Mouse (Mus musculus): Measurements from ENCODE around the gene Taf1c. TPM values are rescaled to one million over a fixed set of nuclear protein-coding genes. Genes with fewer than 3 reads are reported as not detected.

Gene Taf1c
- 10.1 and 11.9 TPM in 2 replicates for polyA plus RNA-seq (2014; fragmentation: Nextera tagmentation; extraction: Ambion mirVana)

DNA sequence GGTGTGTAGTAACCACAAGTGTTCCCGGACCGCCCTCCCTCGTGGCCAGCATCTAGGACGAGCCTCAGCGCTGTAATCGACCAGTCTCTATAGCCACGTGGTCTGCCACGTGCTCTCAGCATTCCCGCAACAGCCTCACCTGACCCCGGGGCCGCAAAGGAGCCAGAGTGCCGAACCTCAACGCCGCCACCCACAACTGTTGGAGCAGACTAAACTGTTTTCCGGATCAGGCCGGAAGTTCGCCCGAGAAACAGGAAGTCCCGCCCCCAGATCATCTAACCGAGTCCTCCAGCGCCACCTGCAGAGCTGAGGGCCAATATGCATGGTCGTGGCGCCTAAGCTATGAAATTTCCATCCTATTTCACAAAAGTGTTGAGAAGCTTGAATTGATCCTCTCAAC is at the start of gene Taf1c:
Gene Taf1c (minus strand): TSS at position 227 of the 400 bp plus-strand sequence.
- H3K27ac ChIP-seq (ENCODE audit: low read depth, low read length), result no peak within 1 kb of the TSS
- H3K27me3 ChIP-seq (ENCODE audit: control insufficient read depth, insufficient read depth, low read length), result no peaks in the 10 kb centered on the region
- WGBS, result under 1% methylated on average over 23 of the region's 23 CpGs
- peak within 1 kb of the TSS; percentile 86 for H3K4me2 ChIP-seq (replicated peaks; ENCODE audit: low read depth, low read length)
- peak within 1 kb of the TSS; percentile 83 for H3K4me3 ChIP-seq (ENCODE audit: low read depth, low read length)
- no peaks in the 10 kb centered on the region; the same call in 1 of the 2 replicates for H3K4me1 ChIP-seq (replicated peaks; ENCODE audit: control insufficient read depth, insufficient read depth, low read length)
- DNase-seq (ENCODE audit: low spot score), result peak; percentile 98
- peak; percentile 82 for ATAC-seq (ENCODE audit: low FRiP score)
- H3K36me3 ChIP-seq (ENCODE audit: control insufficient read depth, insufficient read depth, low read length), result 0 out of 2 replicates have a peak, but pooled peaks cover 6% of the 10 kb centered on the region
- no peaks in the 10 kb centered on the region for H3K9me3 ChIP-seq (ENCODE audit: control insufficient read depth, low read length)
- peak within 1 kb of the TSS; percentile 79 for H3K9ac ChIP-seq (ENCODE audit: low read depth, low read length)

DNA sequence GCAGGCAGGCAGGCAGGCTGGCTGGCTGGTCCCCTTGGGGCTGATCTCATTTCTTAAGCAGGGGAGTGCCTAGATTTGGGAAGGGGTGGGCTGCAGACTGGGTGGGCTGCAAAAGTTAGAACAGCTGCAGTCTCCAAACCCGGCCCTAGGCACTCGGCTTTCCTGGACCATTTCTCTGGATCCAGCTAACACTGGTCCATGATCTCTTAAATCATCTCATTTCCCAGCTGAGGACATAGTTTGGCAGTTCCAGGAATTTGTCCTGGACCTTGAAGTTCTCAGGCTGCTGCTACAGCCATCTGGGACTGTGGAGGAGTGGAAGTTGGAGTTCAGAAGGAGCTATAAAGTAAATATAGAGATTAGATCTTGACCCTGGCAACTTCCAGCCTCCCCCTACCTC is 46.3 kb upstream of the Taf1c start:
- Histone ChIP-seq H3K4me3 (ENCODE audit: low read depth, low read length) (no peak overlapping the region), H3K36me3 (ENCODE audit: control insufficient read depth, insufficient read depth, low read length) (no peaks in the 10 kb centered on the region), H3K9me3 (ENCODE audit: control insufficient read depth, low read length) (no peaks in the 10 kb centered on the region), H3K4me2 (replicated peaks; ENCODE audit: low read depth, low read length) (no peak overlapping the region), H3K27ac (ENCODE audit: low read depth, low read length) (no peak overlapping the region), H3K4me1 (replicated peaks; ENCODE audit: control insufficient read depth, insufficient read depth, low read length) (no peaks in the 10 kb centered on the region), H3K27me3 (ENCODE audit: control insufficient read depth, insufficient read depth, low read length) (no peaks in the 10 kb centered on the region), H3K9ac (ENCODE audit: low read depth, low read length) (no peak overlapping the region)
- WGBS, result 76% methylated on average over 2 of the region's 2 CpGs
- ATAC-seq (ENCODE audit: low FRiP score), result no peak
- no peak for DNase-seq (ENCODE audit: low spot score)

DNA sequence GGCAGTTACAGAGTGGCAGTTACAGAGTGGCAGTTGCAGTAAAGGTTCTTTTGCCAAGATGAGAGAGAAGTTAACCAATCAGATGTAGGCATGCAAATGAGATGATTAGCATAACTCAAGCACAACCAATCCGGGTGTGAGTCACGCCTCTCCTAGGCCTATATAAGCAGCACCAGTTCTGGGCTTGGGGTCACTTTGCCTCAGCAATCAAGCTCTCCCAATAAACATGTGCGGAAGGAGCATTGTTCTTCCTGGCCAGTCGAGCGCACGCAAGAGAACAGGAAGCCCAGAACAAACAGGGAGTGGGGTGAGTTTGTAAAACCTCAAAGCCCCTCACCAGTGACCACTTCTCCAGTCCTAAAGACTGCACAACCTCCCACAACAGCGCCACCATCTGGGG is 41.8 kb upstream of the Taf1c start:
- H3K27me3 ChIP-seq (ENCODE audit: control insufficient read depth, insufficient read depth, low read length), result no peaks in the 10 kb centered on the region
- no peaks in the 10 kb centered on the region for H3K36me3 ChIP-seq (ENCODE audit: control insufficient read depth, insufficient read depth, low read length)
- no peaks in the 10 kb centered on the region for H3K4me1 ChIP-seq (replicated peaks; ENCODE audit: control insufficient read depth, insufficient read depth, low read length)
- H3K9me3 ChIP-seq (ENCODE audit: control insufficient read depth, low read length), result no peaks in the 10 kb centered on the region
- H3K4me3 ChIP-seq (ENCODE audit: low read depth, low read length), result no peak overlapping the region
- 85% methylated on average over 7 of the region's 7 CpGs for WGBS
- no peak overlapping the region for H3K9ac ChIP-seq (ENCODE audit: low read depth, low read length)
- H3K4me2 ChIP-seq (replicated peaks; ENCODE audit: low read depth, low read length), result no peak overlapping the region
- H3K27ac ChIP-seq (ENCODE audit: low read depth, low read length), result no peak overlapping the region
- ATAC-seq (ENCODE audit: low FRiP score), result no peak
- no peak for DNase-seq (ENCODE audit: low spot score)

DNA sequence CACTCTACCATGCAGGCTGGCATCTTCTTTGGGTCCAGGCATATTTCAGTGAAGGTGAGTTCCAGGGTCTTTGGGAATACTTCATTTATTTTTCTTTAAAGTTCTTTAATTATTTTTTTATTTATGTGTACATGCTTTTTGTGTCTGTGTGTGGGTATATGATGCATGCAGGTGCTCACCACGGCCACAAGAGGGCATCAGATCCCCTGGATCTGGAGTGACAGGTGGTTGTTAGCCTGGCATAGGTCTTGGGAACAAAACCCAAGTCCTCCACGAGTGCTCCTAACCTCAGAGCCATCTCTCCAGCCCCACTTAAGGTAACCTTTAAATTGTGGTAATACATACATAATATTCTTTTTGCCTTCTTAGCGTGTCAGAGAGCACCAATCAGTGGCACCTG is 41.2 kb upstream of the Taf1c start:
- Histone ChIP-seq H3K36me3 (ENCODE audit: control insufficient read depth, insufficient read depth, low read length) (no peaks in the 10 kb centered on the region), H3K4me2 (replicated peaks; ENCODE audit: low read depth, low read length) (no peak overlapping the region), H3K27ac (ENCODE audit: low read depth, low read length) (no peak overlapping the region), H3K9me3 (ENCODE audit: control insufficient read depth, low read length) (no peaks in the 10 kb centered on the region), H3K27me3 (ENCODE audit: control insufficient read depth, insufficient read depth, low read length) (no peaks in the 10 kb centered on the region), H3K9ac (ENCODE audit: low read depth, low read length) (no peak overlapping the region), H3K4me1 (replicated peaks; ENCODE audit: control insufficient read depth, insufficient read depth, low read length) (no peaks in the 10 kb centered on the region), H3K4me3 (ENCODE audit: low read depth, low read length) (no peak overlapping the region)
- no peak for ATAC-seq (ENCODE audit: low FRiP score)
- 74% methylated on average over 3 of the region's 3 CpGs for WGBS
- no peak for DNase-seq (ENCODE audit: low spot score)

DNA sequence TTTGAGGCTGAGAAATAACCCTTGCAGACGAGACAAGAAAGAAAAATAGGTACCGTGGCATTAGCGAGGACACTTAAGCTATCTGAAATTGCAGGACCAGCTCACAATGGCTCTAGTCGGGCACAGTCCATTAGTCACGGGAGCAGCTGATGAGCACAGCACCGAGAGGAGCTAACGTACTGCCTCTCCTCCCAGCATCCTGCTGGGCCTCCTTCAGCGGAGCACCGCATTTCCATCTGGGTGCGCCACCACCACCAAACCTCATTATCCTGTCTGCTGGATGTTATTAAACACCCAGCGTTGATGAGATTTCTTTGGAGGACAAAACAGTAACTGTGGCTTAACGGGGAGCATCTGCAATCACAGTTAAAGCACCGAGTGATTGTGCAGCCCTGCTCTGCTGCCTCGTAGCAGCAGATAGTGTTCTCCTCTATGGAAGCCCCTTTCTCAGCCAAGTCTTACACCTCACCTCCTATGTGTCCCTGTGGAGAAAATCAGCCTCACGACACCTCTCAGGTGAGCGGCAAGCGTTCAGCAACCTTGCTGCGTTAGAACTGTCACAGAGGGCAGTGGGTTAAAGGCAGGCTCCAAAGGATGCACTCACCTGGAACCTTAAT is 40.1 kb upstream of the Taf1c start:
- Histone ChIP-seq H3K27ac (ENCODE audit: low read depth, low read length) (peak overlapping the region; percentile 67), H3K36me3 (ENCODE audit: control insufficient read depth, insufficient read depth, low read length) (no peaks in the 10 kb centered on the region), H3K27me3 (ENCODE audit: control insufficient read depth, insufficient read depth, low read length) (no peaks in the 10 kb centered on the region), H3K4me3 (ENCODE audit: low read depth, low read length) (no peak overlapping the region), H3K9ac (ENCODE audit: low read depth, low read length) (no peak overlapping the region), H3K4me1 (replicated peaks; ENCODE audit: control insufficient read depth, insufficient read depth, low read length) (no peaks in the 10 kb centered on the region), H3K4me2 (replicated peaks; ENCODE audit: low read depth, low read length) (no peak overlapping the region), H3K9me3 (ENCODE audit: control insufficient read depth, low read length) (no peaks in the 10 kb centered on the region)
- DNase-seq (ENCODE audit: low spot score), result no peak
- 61% methylated on average over 18 of the region's 18 CpGs for WGBS
- peak; percentile 66; the same call in 1 of the 2 replicates for ATAC-seq (ENCODE audit: low FRiP score)

DNA sequence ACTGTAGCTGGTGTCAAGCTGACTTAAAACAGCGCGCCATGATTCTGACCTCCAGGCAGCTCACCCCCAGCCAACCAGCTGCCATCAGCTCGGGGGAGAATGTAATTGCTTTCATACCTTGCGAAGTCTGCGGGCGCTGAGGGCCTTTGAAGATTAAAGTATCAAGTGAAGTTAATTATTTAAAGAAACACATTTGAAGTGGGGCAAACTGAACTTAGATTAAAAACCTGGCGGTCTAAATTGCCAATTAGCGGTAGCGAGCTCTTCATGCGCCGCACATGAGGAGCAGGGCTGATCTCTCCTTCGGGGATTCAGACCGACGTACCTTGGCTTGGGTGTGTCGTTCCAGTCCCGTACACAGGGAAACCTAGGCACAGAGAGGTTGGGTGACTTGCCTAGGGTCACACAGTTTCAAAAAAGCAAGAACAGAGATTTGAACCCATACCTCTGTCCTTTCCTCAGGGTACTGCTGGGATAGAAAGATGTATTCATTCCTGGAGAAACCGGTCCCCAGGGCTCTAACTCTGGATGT is 39.5 kb upstream of the Taf1c start:
- Histone ChIP-seq H3K9ac (ENCODE audit: low read depth, low read length) (no peak overlapping the region), H3K9me3 (ENCODE audit: control insufficient read depth, low read length) (no peaks in the 10 kb centered on the region), H3K27ac (ENCODE audit: low read depth, low read length) (peak overlapping the region; percentile 67), H3K36me3 (ENCODE audit: control insufficient read depth, insufficient read depth, low read length) (no peaks in the 10 kb centered on the region), H3K4me2 (replicated peaks; ENCODE audit: low read depth, low read length) (no peak overlapping the region), H3K4me3 (ENCODE audit: low read depth, low read length) (no peak overlapping the region), H3K4me1 (replicated peaks; ENCODE audit: control insufficient read depth, insufficient read depth, low read length) (no peaks in the 10 kb centered on the region), H3K27me3 (ENCODE audit: control insufficient read depth, insufficient read depth, low read length) (no peaks in the 10 kb centered on the region)
- DNase-seq (ENCODE audit: low spot score) (no peak), ATAC-seq (ENCODE audit: low FRiP score) (no peak)
- 84% methylated on average over 17 of the region's 17 CpGs for WGBS

DNA sequence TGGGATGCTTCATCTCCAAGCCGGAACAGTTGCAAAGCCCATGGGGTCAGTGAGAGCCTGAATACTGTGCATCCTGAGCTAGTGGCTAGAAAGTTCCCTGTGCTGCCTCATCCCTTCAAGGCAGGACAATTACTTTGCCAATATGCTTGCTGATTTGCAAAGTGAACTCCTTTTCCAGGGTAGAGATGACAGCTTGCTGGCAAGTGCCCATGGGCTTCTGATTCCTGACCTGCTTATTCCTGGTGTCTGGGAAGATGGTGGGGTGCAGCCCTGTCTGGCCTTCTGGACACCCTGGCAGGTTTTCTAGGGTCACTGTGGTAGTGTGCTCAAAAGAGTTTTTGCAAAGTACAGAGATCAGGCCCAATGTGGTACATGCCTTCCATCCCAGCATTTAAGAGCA is 37.9 kb upstream of the Taf1c start:
- H3K27me3 ChIP-seq (ENCODE audit: control insufficient read depth, insufficient read depth, low read length), result no peaks in the 10 kb centered on the region
- H3K27ac ChIP-seq (ENCODE audit: low read depth, low read length), result no peak overlapping the region
- H3K9me3 ChIP-seq (ENCODE audit: control insufficient read depth, low read length), result no peaks in the 10 kb centered on the region
- WGBS, result 100% methylated on average over 1 of the region's 1 CpGs
- H3K4me1 ChIP-seq (replicated peaks; ENCODE audit: control insufficient read depth, insufficient read depth, low read length), result no peaks in the 10 kb centered on the region
- ATAC-seq (ENCODE audit: low FRiP score) (no peak), DNase-seq (ENCODE audit: low spot score) (no peak)
- H3K4me3 ChIP-seq (ENCODE audit: low read depth, low read length), result no peak overlapping the region
- H3K36me3 ChIP-seq (ENCODE audit: control insufficient read depth, insufficient read depth, low read length), result no peaks in the 10 kb centered on the region
- no peak overlapping the region for H3K9ac ChIP-seq (ENCODE audit: low read depth, low read length)
- H3K4me2 ChIP-seq (replicated peaks; ENCODE audit: low read depth, low read length), result no peak overlapping the region

DNA sequence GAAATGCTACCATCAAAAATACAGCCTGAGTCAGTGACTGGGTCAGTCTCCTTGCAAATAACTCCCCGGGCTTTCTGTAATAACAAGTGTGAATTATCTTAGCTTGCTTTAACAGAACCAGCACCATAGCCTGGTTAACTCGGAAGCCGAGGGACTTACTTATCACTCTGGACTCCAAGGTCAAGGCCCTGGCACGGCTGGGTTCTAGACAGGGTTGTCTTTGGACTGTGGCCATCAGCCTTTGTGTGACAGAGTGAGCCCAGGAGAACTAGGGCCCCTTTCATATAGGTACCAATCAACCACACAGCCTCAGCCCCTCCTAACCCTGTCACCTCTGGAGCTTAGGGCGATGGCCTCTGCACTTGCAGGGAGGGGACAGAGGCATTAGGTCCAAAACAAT is 36.0 kb upstream of the Taf1c start:
- H3K4me2 ChIP-seq (replicated peaks; ENCODE audit: low read depth, low read length), result no peak overlapping the region
- no peaks in the 10 kb centered on the region for H3K4me1 ChIP-seq (replicated peaks; ENCODE audit: control insufficient read depth, insufficient read depth, low read length)

DNA sequence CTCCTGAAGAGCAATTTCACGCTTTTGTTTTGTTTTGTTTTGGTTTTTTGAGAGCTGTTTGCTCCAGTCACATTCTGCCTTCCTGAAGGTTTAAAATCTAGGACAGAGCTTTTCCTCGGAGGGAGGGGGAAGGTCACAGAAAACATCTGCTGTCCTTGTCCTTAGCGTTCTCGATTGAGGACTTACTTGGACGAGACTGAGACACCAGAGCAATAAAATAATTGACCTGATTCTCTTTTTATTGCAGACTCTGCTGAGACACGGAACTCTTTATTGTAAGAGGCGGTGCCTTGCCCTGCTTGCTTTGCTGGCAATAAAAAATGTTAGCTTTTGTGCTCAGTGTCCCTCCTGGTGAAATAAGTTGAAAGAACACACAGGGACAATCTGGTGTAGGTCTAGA is 34.8 kb upstream of the Taf1c start:
- DNase-seq (ENCODE audit: low spot score), result no peak
- no peak overlapping the region for H3K27ac ChIP-seq (ENCODE audit: low read depth, low read length)
- WGBS, result 80% methylated on average over 7 of the region's 7 CpGs

More for the DNA sequence above, 36.0 kb upstream of the Taf1c start:
- Histone ChIP-seq H3K9me3 (ENCODE audit: control insufficient read depth, low read length) (no peaks in the 10 kb centered on the region), H3K27me3 (ENCODE audit: control insufficient read depth, insufficient read depth, low read length) (no peaks in the 10 kb centered on the region), H3K36me3 (ENCODE audit: control insufficient read depth, insufficient read depth, low read length) (no peaks in the 10 kb centered on the region), H3K4me3 (ENCODE audit: low read depth, low read length) (no peak overlapping the region), H3K9ac (ENCODE audit: low read depth, low read length) (no peak overlapping the region), H3K27ac (ENCODE audit: low read depth, low read length) (no peak overlapping the region)
- ATAC-seq (ENCODE audit: low FRiP score) (no peak), DNase-seq (ENCODE audit: low spot score) (no peak)
- 83% methylated on average over 5 of the region's 5 CpGs for WGBS

More for the DNA sequence above, 34.8 kb upstream of the Taf1c start:
- no peaks in the 10 kb centered on the region for H3K36me3 ChIP-seq (ENCODE audit: control insufficient read depth, insufficient read depth, low read length)
- peaks cover 6% of the 10 kb centered on the region; the same call in 1 of the 2 replicates for H3K4me1 ChIP-seq (replicated peaks; ENCODE audit: control insufficient read depth, insufficient read depth, low read length)
- no peak overlapping the region for H3K4me3 ChIP-seq (ENCODE audit: low read depth, low read length)
- H3K27me3 ChIP-seq (ENCODE audit: control insufficient read depth, insufficient read depth, low read length), result no peaks in the 10 kb centered on the region
- no peak overlapping the region for H3K4me2 ChIP-seq (replicated peaks; ENCODE audit: low read depth, low read length)
- ATAC-seq (ENCODE audit: low FRiP score), result no peak
- no peaks in the 10 kb centered on the region for H3K9me3 ChIP-seq (ENCODE audit: control insufficient read depth, low read length)
- H3K9ac ChIP-seq (ENCODE audit: low read depth, low read length), result no peak overlapping the region

Measured in hindbrain, embryonic 11.5 days (tissue).